Mouse (Mus musculus): ENCODE measurements around the gene Gm12216. TPM values are rescaled to one million over a fixed set of nuclear protein-coding genes. Genes with fewer than 3 reads are reported as not detected.

Gm12216 gene
- polyA plus RNA-seq, 2 experiments, result 0.14 to 0.15 TPM

GRCm38 (mm10) chr11:53774659-53775255 lies 84.3 kb downstream of the Gm12216 start:
- H3K4me3 ChIP-seq (ENCODE audit: insufficient read depth in 1 of 2, low read depth in 2 of 2, low read length in 2 of 2), result no peak overlapping the region
- no peaks in the 10 kb centered on the region for H3K9me3 ChIP-seq (ENCODE audit: control insufficient read depth, low read length)
- H3K4me2 ChIP-seq (ENCODE audit: low read depth), result no peak overlapping the region
- H3K36me3 ChIP-seq (replicated peaks; ENCODE audit: control insufficient read depth, insufficient read depth, low read depth), result 0 out of 2 replicates have a peak, but pooled peaks cover 3% of the 10 kb centered on the region
- WGBS (ENCODE audit: insufficient replicate concordance), result 74% methylated on average over 13 of the region's 13 CpGs
- no peak overlapping the region for H3K9ac ChIP-seq (replicated peaks)
- ATAC-seq (ENCODE audit: insufficient read depth), result no peak
- H3K27ac ChIP-seq, result no peak overlapping the region
- no peak for DNase-seq (ENCODE audit: low read depth in 3 of 3, low spot score in 3 of 3)
- H3K4me1 ChIP-seq (replicated peaks; ENCODE audit: control insufficient read depth in 2 of 2, insufficient read depth in 2 of 2, low read length in 1 of 2), result peaks cover 2 to 3% of the 10 kb centered on the region in 2 experiments; a peak in 3 of 4 replicates
- no peak for TF ChIP-seq EP300 (IDR thresholded peaks at IDR 0.05; ENCODE audit: low read depth)
- no peak for TF ChIP-seq CTCF (IDR thresholded peaks at IDR 0.05; ENCODE audit: low read depth)
- H3K27me3 ChIP-seq (ENCODE audit: control insufficient read depth, insufficient read depth, low read length), result peaks cover 15% of the 10 kb centered on the region

GRCm38 (mm10) chr11:53773641-53774360 lies 85.3 kb downstream of the Gm12216 start:
- no peak overlapping the region for H3K4me3 ChIP-seq (ENCODE audit: insufficient read depth in 1 of 2, low read depth in 2 of 2, low read length in 2 of 2)
- peaks cover 15% of the 10 kb centered on the region for H3K27me3 ChIP-seq (ENCODE audit: control insufficient read depth, insufficient read depth, low read length)
- no peak overlapping the region for H3K4me2 ChIP-seq (ENCODE audit: low read depth)
- no peaks in the 10 kb centered on the region for H3K9me3 ChIP-seq (ENCODE audit: control insufficient read depth, low read length)
- 0 out of 2 replicates have a peak, but pooled peaks cover 3% of the 10 kb centered on the region for H3K36me3 ChIP-seq (replicated peaks; ENCODE audit: control insufficient read depth, insufficient read depth, low read depth)
- no peak overlapping the region for H3K27ac ChIP-seq
- no peak overlapping the region for H3K9ac ChIP-seq (replicated peaks)
- ATAC-seq (ENCODE audit: insufficient read depth), result no peak
- WGBS (ENCODE audit: insufficient replicate concordance), result 69% methylated on average over 16 of the region's 16 CpGs
- no peak for DNase-seq (ENCODE audit: low read depth in 3 of 3, low spot score in 3 of 3)
- TF ChIP-seq EP300 (IDR thresholded peaks at IDR 0.05; ENCODE audit: low read depth) (no peak), CTCF (IDR thresholded peaks at IDR 0.05; ENCODE audit: low read depth) (no peak)
- H3K4me1 ChIP-seq (replicated peaks; ENCODE audit: control insufficient read depth in 2 of 2, insufficient read depth in 2 of 2, low read length in 1 of 2), result peaks cover 0 to 5% of the 10 kb centered on the region in 2 experiments; a peak in 1 of 4 replicates

- TF ChIP-seq CTCF (IDR thresholded peaks at IDR 0.05; ENCODE audit: low read depth) (no peak), EP300 (IDR thresholded peaks at IDR 0.05; ENCODE audit: low read depth) (no peak)
- Histone ChIP-seq H3K4me3 (ENCODE audit: insufficient read depth in 1 of 2, low read depth in 2 of 2, low read length in 2 of 2) (no peak within 1 kb of the TSS), H3K9ac (replicated peaks) (no peak within 1 kb of the TSS), H3K9me3 (ENCODE audit: control insufficient read depth, low read length) (no peaks in the 10 kb centered on the region), H3K4me2 (ENCODE audit: low read depth) (no peak within 1 kb of the TSS), H3K27ac (no peak within 1 kb of the TSS), H3K36me3 (replicated peaks; ENCODE audit: control insufficient read depth, insufficient read depth, low read depth) (0 out of 2 replicates have a peak, but pooled peaks cover 3% of the 10 kb centered on the region), H3K27me3 (ENCODE audit: control insufficient read depth, insufficient read depth, low read length) (peaks cover 15% of the 10 kb centered on the region), H3K4me1 (replicated peaks; ENCODE audit: control insufficient read depth in 2 of 2, insufficient read depth in 2 of 2, low read length in 1 of 2) (peaks cover 0 to 5% of the 10 kb centered on the region in 2 experiments; a peak in 1 of 4 replicates)
- ATAC-seq (ENCODE audit: insufficient read depth) (no peak), DNase-seq (ENCODE audit: low read depth in 3 of 3, low spot score in 3 of 3) (no peak)
- WGBS (ENCODE audit: insufficient replicate concordance), result 64% methylated on average over 5 of the region's 5 CpGs
Observed at GRCm38 (mm10) chr11:53773087-53773486, 86.0 kb downstream of the Gm12216 start, which contains the start of gene Gm17334. Gene Gm17334, minus strand, starts transcription at chr11:53773187.

GRCm38 (mm10) chr11:53772536-53772935 lies 86.5 kb downstream of the Gm12216 start:
- H3K4me3 ChIP-seq (ENCODE audit: insufficient read depth in 1 of 2, low read depth in 2 of 2, low read length in 2 of 2), result no peak overlapping the region

More at GRCm38 (mm10) chr11:53772536-53772935, 86.5 kb downstream of the Gm12216 start:
- TF ChIP-seq EP300 (IDR thresholded peaks at IDR 0.05; ENCODE audit: low read depth), result no peak
- H3K4me1 ChIP-seq (replicated peaks; ENCODE audit: control insufficient read depth in 2 of 2, insufficient read depth in 2 of 2, low read length in 1 of 2), result peaks cover 0 to 5% of the 10 kb centered on the region in 2 experiments; a peak in 1 of 4 replicates
- H3K4me2 ChIP-seq (ENCODE audit: low read depth), result no peak overlapping the region
- H3K36me3 ChIP-seq (replicated peaks; ENCODE audit: control insufficient read depth, insufficient read depth, low read depth), result 0 out of 2 replicates have a peak, but pooled peaks cover 3% of the 10 kb centered on the region
- no peak overlapping the region for H3K27ac ChIP-seq
- H3K27me3 ChIP-seq (ENCODE audit: control insufficient read depth, insufficient read depth, low read length), result peaks cover 15% of the 10 kb centered on the region
- 45% methylated on average over 9 of the region's 9 CpGs for WGBS (ENCODE audit: insufficient replicate concordance)
- no peak overlapping the region for H3K9ac ChIP-seq (replicated peaks)
- H3K9me3 ChIP-seq (ENCODE audit: control insufficient read depth, low read length), result no peaks in the 10 kb centered on the region
- no peak for DNase-seq (ENCODE audit: low read depth in 3 of 3, low spot score in 3 of 3)
- no peak for ATAC-seq (ENCODE audit: insufficient read depth)

Measured in liver, embryonic 14.5 days (tissue).